ENCODE assay signal across 25 mouse cellular contexts in the genomic region with DNA sequence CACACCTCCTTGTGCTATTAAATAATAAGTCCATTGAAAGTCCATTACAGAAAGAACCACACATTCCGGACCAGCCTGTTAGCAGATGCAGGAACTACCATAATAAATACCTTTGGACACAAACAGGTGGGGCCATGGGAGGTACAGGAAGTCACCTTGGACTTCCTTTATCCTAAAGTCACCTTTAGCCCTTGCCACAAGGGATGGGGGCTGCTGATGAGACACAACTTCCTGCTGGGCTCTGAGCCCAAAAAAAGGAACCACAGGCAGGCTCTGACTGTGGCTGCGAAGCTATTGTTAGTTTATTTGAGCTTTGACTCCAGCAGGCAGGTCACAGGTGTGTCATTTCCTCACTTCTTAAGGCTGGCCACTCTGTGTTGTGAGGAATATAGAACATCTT. TPM values are rescaled to one million over a fixed set of nuclear protein-coding genes. Genes with fewer than 3 reads are reported as not detected.
DNase-seq lines count a peak whose midpoint lies in the region; ATAC-seq and TF ChIP-seq lines count a peak whose summit lies in the region.
"Had no signal": no experiment of that assay in that cellular context is flagged by ENCODE, and none has a peak within 500 bp of the region (broad histone marks: within the 10 kb centered on the region; RNA-seq: fewer than 3 reads in every experiment).

No protein-coding gene starts in this region.

- H3K27me3 ChIP-seq in kidney, adult 2 months (replicated peaks; ENCODE audit: control insufficient read depth, insufficient read depth, low read length), result no peaks in the 10 kb centered on the region
- H3K27me3 ChIP-seq in thymus, adult 2 months (ENCODE audit: control insufficient read depth, insufficient read depth, low read length), result no peaks in the 10 kb centered on the region
- H3K27me3 ChIP-seq: embryonic facial prominence, embryonic 12.5 days; forebrain, embryonic 12.5 days; hindbrain, embryonic 15.5 days; limb, embryonic 12.5 days; midbrain, embryonic 13.5 days; Patski had no signal

- peaks cover 5% of the 10 kb centered on the region; the same call in 1 of the 2 replicates for H3K4me1 ChIP-seq in kidney, adult 2 months (ENCODE audit: control insufficient read depth, insufficient read depth, low read length)
- H3K4me1 ChIP-seq in thymus, adult 2 months (replicated peaks; ENCODE audit: control insufficient read depth, insufficient read depth, low read length), result no peaks in the 10 kb centered on the region; the same call in 1 of the 2 replicates
- H3K4me1 ChIP-seq: embryonic facial prominence, embryonic 12.5 days; forebrain, embryonic 12.5 days; hindbrain, embryonic 15.5 days; limb, embryonic 12.5 days; megakaryocyte, embryonic 14.5 days; midbrain, embryonic 13.5 days had no signal

- no peak overlapping the region for H3K27ac ChIP-seq in kidney, adult 2 months (ENCODE audit: insufficient read depth, low read depth, low read length)
- H3K27ac ChIP-seq in thymus, adult 2 months (ENCODE audit: control insufficient read depth, insufficient read depth, low read length), result no peak overlapping the region
- H3K27ac ChIP-seq: embryonic facial prominence, embryonic 12.5 days; forebrain, embryonic 12.5 days; heart, adult 2 months; hindbrain, embryonic 15.5 days; limb, embryonic 12.5 days; midbrain, embryonic 13.5 days had no signal

- 29% methylated on average over 2 of the region's 2 CpGs for WGBS in kidney, adult 2 months
- 11% methylated on average over 2 of the region's 2 CpGs for WGBS in thymus, adult 2 months

- peak; percentile 59 for ATAC-seq in granulocyte monocyte progenitor cell, adult 5-6 weeks (replicated peaks; ENCODE audit: poor library complexity, severe bottlenecking)
- peak; percentile 67 for ATAC-seq in megakaryocyte, adult 5-6 weeks (ENCODE audit: poor library complexity, severe bottlenecking)
- ATAC-seq: activated CD4-positive, CD25-positive, alpha-beta regulatory T cell, adult 4 months; liver, postnatal 0 days; midbrain, embryonic 13.5 days; Patski had no signal

- no peak for TF ChIP-seq CTCF in kidney, adult 2 months (conservative IDR thresholded peaks at IDR 0.05; ENCODE audit: insufficient read depth, insufficient read length, low read depth, low read length)
- TF ChIP-seq CTCF in thymus, adult 2 months (IDR thresholded peaks at IDR 0.05; ENCODE audit: borderline replicate concordance, control insufficient read depth, extremely low read depth, insufficient read depth, low read length, poor library complexity), result no peak

- TF ChIP-seq POLR2A in kidney, adult 2 months (IDR thresholded peaks at IDR 0.05; ENCODE audit: low read depth, low read length), result no peak
- TF ChIP-seq POLR2A in thymus, adult 2 months (IDR thresholded peaks at IDR 0.05; ENCODE audit: control insufficient read depth, extremely low read depth, insufficient read depth, low read length, poor library complexity), result no peak

- no peaks in the 10 kb centered on the region for H3K36me3 ChIP-seq in kidney, adult 2 months (ENCODE audit: control insufficient read depth, insufficient read depth, low read length)
- H3K36me3 ChIP-seq in thymus, adult 2 months (ENCODE audit: control insufficient read depth, insufficient read depth, low read length), result no peaks in the 10 kb centered on the region
- H3K36me3 ChIP-seq: embryonic facial prominence, embryonic 12.5 days; forebrain, embryonic 12.5 days; G1E; hindbrain, embryonic 15.5 days; limb, embryonic 12.5 days; midbrain, embryonic 13.5 days had no signal

- peak; percentile 15 for DNase-seq in kidney, postnatal 10 days
- no peak for DNase-seq in kidney, adult 2 months
- DNase-seq in layer of hippocampus, adult 11-12 months (ENCODE audit: low spot score), result no peak
- DNase-seq in retina, embryonic 14.5 days (ENCODE audit: low spot score), result no peak
- DNase-seq in thymus, adult 2 months, result no peak
- DNase-seq: adrenal gland, postnatal 10 days; cerebellum, adult 2 months; cerebellum, postnatal 25 days; gastrocnemius, postnatal 25 days; heart, adult 2 months; liver, postnatal 0 days; lung, postnatal 14 days; right cerebral cortex, postnatal 14 days; thymus, postnatal 14 days had no signal

- H3K4me3 ChIP-seq in kidney, adult 2 months (ENCODE audit: insufficient read depth, low read depth, low read length), result no peak overlapping the region
- H3K4me3 ChIP-seq in thymus, adult 2 months (ENCODE audit: control insufficient read depth, insufficient read depth, low read length), result no peak overlapping the region
- H3K4me3 ChIP-seq: embryonic facial prominence, embryonic 12.5 days; forebrain, embryonic 12.5 days; heart, adult 2 months; hindbrain, embryonic 15.5 days; limb, embryonic 12.5 days; megakaryocyte, embryonic 14.5 days; midbrain, embryonic 13.5 days had no signal

RNA-seq across cellular contexts. Expression of a gene that starts 13.7 kb away (rescaled TPM):
- 29.9 and 30.6 TPM in 2 replicates for polyA plus RNA-seq in kidney, adult 2 months (2012; rRNA removed)
- 7.2 and 7.3 TPM in 2 replicates for total RNA-seq in granulocyte monocyte progenitor cell, adult 5-6 weeks (2014; fragmentation: Nextera tagmentation)
- 6.5 and 7.2 TPM in 2 replicates for total RNA-seq in granulocyte monocyte progenitor cell, adult 5-6 weeks (2017)
- total RNA-seq in megakaryocyte, adult 5-6 weeks (2015), result 13.4 and 15.3 TPM in 2 replicates
- total RNA-seq in megakaryocyte, adult 5-6 weeks (2017), result 11.8 and 16.6 TPM in 2 replicates
- polyA plus RNA-seq in thymus, adult 2 months (2012; rRNA removed), result 13.3 and 18.7 TPM in 2 replicates
